In genomic region chr10:12808467-12808866, GRCm38 (mm10) we compare ENCODE assay signal across 26 mouse cellular contexts.
A peak's percentile ranks its signal among the peaks of the same experiment; 100 is the strongest.
DNase-seq lines count a peak whose midpoint lies in the region; ATAC-seq and TF ChIP-seq lines count a peak whose summit lies in the region.
"Had no signal": no experiment of that assay in that cellular context is flagged by ENCODE, and none has a peak within 500 bp of the region (broad histone marks: within the 10 kb centered on the region; RNA-seq: fewer than 3 reads in every experiment).

No protein-coding gene starts in this region.

- H3K4me1 ChIP-seq in embryonic fibroblast, embryonic 13.5 days (ENCODE audit: control insufficient read depth, insufficient read depth, low read length) = peaks cover 34% of the 10 kb centered on the region
- H3K4me1 ChIP-seq in limb, embryonic 13.5 days = peaks cover 47% of the 10 kb centered on the region
- no peaks in the 10 kb centered on the region for H3K4me1 ChIP-seq in forebrain, embryonic 16.5 days (replicated peaks; ENCODE audit: control insufficient read depth, insufficient read depth, low read length)
- H3K4me1 ChIP-seq in lung, postnatal 0 days (ENCODE audit: insufficient read depth, low read depth, low read length) = peaks cover 3% of the 10 kb centered on the region; the same call in 1 of the 2 replicates
- H3K4me1 ChIP-seq: hindbrain, embryonic 12.5 days; midbrain, embryonic 15.5 days had no signal

- H3K9me3 ChIP-seq in limb, embryonic 13.5 days = no peaks in the 10 kb centered on the region
- H3K9me3 ChIP-seq in forebrain, embryonic 16.5 days (ENCODE audit: control insufficient read depth, low read length) = no peaks in the 10 kb centered on the region
- H3K9me3 ChIP-seq in lung, postnatal 0 days (ENCODE audit: low read length) = no peaks in the 10 kb centered on the region
- H3K9me3 ChIP-seq: forebrain, embryonic 12.5 days; heart, embryonic 15.5 days; hindbrain, embryonic 12.5 days; intestine, embryonic 15.5 days; liver, embryonic 15.5 days; midbrain, embryonic 10.5 days; midbrain, embryonic 15.5 days; neural tube, embryonic 15.5 days had no signal

- no peak overlapping the region for H3K4me2 ChIP-seq in limb, embryonic 13.5 days (replicated peaks)
- H3K4me2 ChIP-seq in forebrain, embryonic 16.5 days (ENCODE audit: low read length) = no peak overlapping the region
- no peak overlapping the region for H3K4me2 ChIP-seq in lung, postnatal 0 days (replicated peaks; ENCODE audit: low read depth, low read length)
- H3K4me2 ChIP-seq: forebrain, embryonic 12.5 days; heart, embryonic 15.5 days; hindbrain, embryonic 12.5 days; intestine, embryonic 15.5 days; liver, embryonic 15.5 days; lung, embryonic 14.5 days; midbrain, embryonic 15.5 days; neural tube, embryonic 15.5 days had no signal

- ATAC-seq in limb, embryonic 13.5 days (ENCODE audit: low FRiP score, low read depth) = peak; percentile 83
- ATAC-seq in forebrain, embryonic 16.5 days = no peak
- ATAC-seq in lung, postnatal 0 days = no peak
- ATAC-seq: hindbrain, postnatal 0 days; intestine, embryonic 15.5 days; midbrain, embryonic 15.5 days had no signal

- no peaks in the 10 kb centered on the region for H3K36me3 ChIP-seq in limb, embryonic 13.5 days
- H3K36me3 ChIP-seq in forebrain, embryonic 16.5 days (ENCODE audit: control insufficient read depth, insufficient read depth) = no peaks in the 10 kb centered on the region
- no peaks in the 10 kb centered on the region for H3K36me3 ChIP-seq in lung, postnatal 0 days (ENCODE audit: insufficient read depth, low read length)
- H3K36me3 ChIP-seq: forebrain, embryonic 12.5 days; heart, embryonic 15.5 days; hindbrain, embryonic 12.5 days; intestine, embryonic 15.5 days; liver, embryonic 15.5 days; midbrain, embryonic 10.5 days; midbrain, embryonic 15.5 days; neural tube, embryonic 15.5 days had no signal

- peak overlapping the region; percentile 72 for H3K27ac ChIP-seq in gastrocnemius, adult 2 months
- peak overlapping the region; percentile 42 for H3K27ac ChIP-seq in embryonic fibroblast, embryonic 13.5 days (ENCODE audit: insufficient read depth, low read length)
- H3K27ac ChIP-seq in limb, embryonic 13.5 days = peak overlapping the region; percentile 29; the same call in 1 of the 2 replicates
- H3K27ac ChIP-seq in forebrain, embryonic 16.5 days (ENCODE audit: low read length) = no peak overlapping the region
- no peak overlapping the region for H3K27ac ChIP-seq in lung, postnatal 0 days (ENCODE audit: low read length)
- H3K27ac ChIP-seq: forebrain, embryonic 12.5 days; hindbrain, embryonic 12.5 days; hindbrain, postnatal 0 days; intestine, embryonic 15.5 days; liver, embryonic 15.5 days; midbrain, embryonic 10.5 days; midbrain, embryonic 15.5 days; neural tube, embryonic 15.5 days had no signal

- no peak for TF ChIP-seq CTCF in gastrocnemius, adult 2 months (IDR thresholded peaks at IDR 0.05)
- TF ChIP-seq CTCF in embryonic fibroblast, embryonic 13.5 days (IDR thresholded peaks at IDR 0.05; ENCODE audit: borderline replicate concordance, insufficient read depth, low read length) = no peak
- TF ChIP-seq CTCF in lung, postnatal 0 days (IDR thresholded peaks at IDR 0.05) = no peak

- H3K4me3 ChIP-seq in gastrocnemius, adult 2 months = no peak overlapping the region
- H3K4me3 ChIP-seq in embryonic fibroblast, embryonic 13.5 days (ENCODE audit: insufficient read depth, low read length) = no peak overlapping the region
- H3K4me3 ChIP-seq in limb, embryonic 13.5 days = no peak overlapping the region
- no peak overlapping the region for H3K4me3 ChIP-seq in forebrain, embryonic 16.5 days (replicated peaks; ENCODE audit: low read length)
- H3K4me3 ChIP-seq in lung, postnatal 0 days (ENCODE audit: low read depth, low read length) = no peak overlapping the region
- H3K4me3 ChIP-seq: forebrain, embryonic 12.5 days; heart, embryonic 15.5 days; hindbrain, embryonic 12.5 days; intestine, embryonic 15.5 days; liver, embryonic 15.5 days; midbrain, embryonic 10.5 days; midbrain, embryonic 15.5 days; neural tube, embryonic 15.5 days had no signal

- no peak overlapping the region for H3K9ac ChIP-seq in limb, embryonic 13.5 days
- no peak overlapping the region for H3K9ac ChIP-seq in forebrain, embryonic 16.5 days (replicated peaks; ENCODE audit: low read depth, low read length)
- no peak overlapping the region for H3K9ac ChIP-seq in lung, postnatal 0 days (replicated peaks; ENCODE audit: low read depth)
- H3K9ac ChIP-seq: forebrain, embryonic 12.5 days; heart, embryonic 15.5 days; hindbrain, embryonic 12.5 days; intestine, embryonic 15.5 days; liver, embryonic 15.5 days; lung, embryonic 14.5 days; midbrain, embryonic 15.5 days; neural tube, embryonic 15.5 days had no signal

- 36% methylated on average over 4 of the region's 4 CpGs for whole genome bisulfite sequencing in limb, embryonic 13.5 days
- WGBS in forebrain, embryonic 16.5 days = 92% methylated on average over 4 of the region's 4 CpGs
- 84% methylated on average over 4 of the region's 4 CpGs for WGBS in lung, postnatal 0 days

- intact Hi-C loops in gastrocnemius, adult 2 months (cut with DNase I) = no loop called here
- intact Hi-C loops in gastrocnemius, postnatal 36 days (cut with DNase I) = loop anchor here (5.0 kb wide), 1 partner anchor 59 kb away; the partner anchor contains the start of gene Utrn
- intact Hi-C loops in heart, postnatal 36 days (cut with DNase I) = no loop called here

- no peak for DNase-seq in gastrocnemius, adult 2 months
- DNase-seq in gastrocnemius, postnatal 36 days = no peak
- peak; percentile 50 for DNase-seq in NIH3T3 (ENCODE audit: low read depth)
- DNase-seq in heart, postnatal 36 days = no peak
- DNase-seq in lung, postnatal 0 days (ENCODE audit: low spot score) = no peak
- DNase-seq: adrenal gland, postnatal 36 days; cerebellum, postnatal 14 days; gastrocnemius, postnatal 25 days; kidney, adult 9 months; kidney, postnatal 36 days; layer of hippocampus, postnatal 36 days; lung, embryonic 14.5 days; retina, postnatal 1 day; right cerebral cortex, postnatal 14 days had no signal

- TF ChIP-seq EP300 in lung, postnatal 0 days (IDR thresholded peaks at IDR 0.05) = no peak

- TF ChIP-seq POLR2A in embryonic fibroblast, embryonic 13.5 days (IDR thresholded peaks at IDR 0.05; ENCODE audit: low read depth, low read length) = no peak

- no peaks in the 10 kb centered on the region for H3K27me3 ChIP-seq in limb, embryonic 13.5 days
- H3K27me3 ChIP-seq in forebrain, embryonic 16.5 days (replicated peaks; ENCODE audit: control insufficient read depth, insufficient read depth, low read length) = no peaks in the 10 kb centered on the region
- no peaks in the 10 kb centered on the region for H3K27me3 ChIP-seq in lung, postnatal 0 days (replicated peaks; ENCODE audit: insufficient read depth, low read length)
- H3K27me3 ChIP-seq: forebrain, embryonic 12.5 days; heart, embryonic 15.5 days; hindbrain, embryonic 12.5 days; intestine, embryonic 15.5 days; liver, embryonic 15.5 days; midbrain, embryonic 15.5 days; neural tube, embryonic 15.5 days had no signal

Comparison
In these comparisons a context has a peak if more than half of its experiments do, and no peak if none do; other contexts are left out.
1. H3K27ac ChIP-seq: peak in gastrocnemius, adult 2 months (single experiment), embryonic fibroblast, embryonic 13.5 days (single experiment) and limb, embryonic 13.5 days (single experiment); none in forebrain, embryonic 16.5 days (single experiment) and lung, postnatal 0 days (single experiment).